Mouse (Mus musculus) heart, adult 10 weeks (tissue): ENCODE results near the gene Atxn10. TPM values are rescaled to one million over a fixed set of nuclear protein-coding genes. Genes with fewer than 3 reads are reported as not detected.

Source experiments
- polyA plus RNA-seq: library from polyadenylated mRNA; stranded (reverse); fragments of 350-450 nt; fragmentation: Illumina TruSeq; extraction: RNeasy Lipid Tissue Mini Kit (QIAGEN cat#74804); gene quantifications from one replicate; pipeline ENCODE4 v1.2.3, GENCODE M21; 2014; ENCODE audit warnings: low read depth, low replicate concordance

Atxn10 gene
- 89.0 TPM for polyA plus RNA-seq

DNA sequence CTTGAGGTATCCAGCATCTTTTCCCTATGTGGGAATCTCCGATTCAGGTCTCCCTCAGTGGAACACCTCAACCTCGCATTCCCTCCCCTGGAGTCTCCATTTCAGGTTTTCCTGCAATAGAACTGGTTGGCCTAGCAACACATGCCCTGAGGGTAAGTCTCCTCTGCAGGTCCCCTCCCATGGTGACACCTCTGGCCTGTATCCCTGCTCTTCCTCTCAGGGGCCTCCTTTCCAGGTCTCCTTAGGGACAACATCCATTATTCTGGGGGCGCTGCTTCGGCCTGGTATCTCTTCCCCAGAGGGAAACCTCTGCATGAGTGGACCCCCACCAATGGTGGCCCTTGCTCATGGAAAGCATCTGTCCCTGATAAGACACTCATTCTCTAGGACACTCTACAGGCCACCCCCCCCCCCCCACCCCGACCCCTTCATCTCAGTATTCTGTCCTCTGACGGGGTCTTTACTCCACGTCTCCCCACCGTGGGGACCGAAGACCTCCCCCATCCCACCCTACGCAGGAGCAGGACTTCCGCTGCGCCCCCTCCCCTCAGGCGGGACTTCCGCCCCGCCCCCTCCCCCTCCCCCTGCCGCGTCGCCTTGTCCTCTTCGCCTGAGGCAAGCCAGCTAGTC lies at the start of gene Atxn10:
TSS of gene Atxn10 (plus strand) at position 575 of the 630 bp plus-strand sequence.

DNA sequence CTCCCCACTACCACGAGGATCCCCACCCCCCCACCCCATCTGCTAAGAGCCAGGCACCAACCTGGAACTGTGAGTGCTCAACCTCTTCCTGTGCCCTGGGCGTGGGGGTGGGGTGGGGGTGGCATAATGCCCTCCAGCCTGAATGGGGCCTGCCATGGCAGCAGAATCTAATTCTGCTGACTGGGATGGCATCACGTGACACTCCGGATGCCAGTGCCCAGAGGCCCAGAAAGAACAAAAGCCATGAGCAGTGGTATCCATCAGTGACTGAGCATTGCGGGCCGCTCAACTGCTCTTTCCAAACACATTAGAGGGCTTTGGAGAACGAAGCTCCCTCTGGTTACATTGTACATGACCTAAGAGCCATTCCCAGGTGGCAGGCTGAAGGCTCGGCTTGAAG lies 167.1 kb downstream of the Atxn10 start, which contains the start of gene 7530416G11Rik:
TSS of gene 7530416G11Rik (minus strand) at position 101 of the 400 bp plus-strand sequence.

Other genes with a start within 250 kb of the Atxn10 start
- gene Smc1b, start 204.3 kb upstream of the Atxn10 start, polyA plus RNA-seq: not detected
- not detected for gene Ribc2, start 204.2 kb upstream of the Atxn10 start, polyA plus RNA-seq
- 121 TPM for gene Fbln1, start 130.3 kb upstream of the Atxn10 start, polyA plus RNA-seq
- not detected for gene 7530416G11Rik, start 167.0 kb downstream of the Atxn10 start, polyA plus RNA-seq
- 0.16 TPM for gene Wnt7b, start 246.2 kb downstream of the Atxn10 start, polyA plus RNA-seq